Mouse (Mus musculus): ENCODE measurements around the gene Nexn.

Gene Nexn

DNA sequence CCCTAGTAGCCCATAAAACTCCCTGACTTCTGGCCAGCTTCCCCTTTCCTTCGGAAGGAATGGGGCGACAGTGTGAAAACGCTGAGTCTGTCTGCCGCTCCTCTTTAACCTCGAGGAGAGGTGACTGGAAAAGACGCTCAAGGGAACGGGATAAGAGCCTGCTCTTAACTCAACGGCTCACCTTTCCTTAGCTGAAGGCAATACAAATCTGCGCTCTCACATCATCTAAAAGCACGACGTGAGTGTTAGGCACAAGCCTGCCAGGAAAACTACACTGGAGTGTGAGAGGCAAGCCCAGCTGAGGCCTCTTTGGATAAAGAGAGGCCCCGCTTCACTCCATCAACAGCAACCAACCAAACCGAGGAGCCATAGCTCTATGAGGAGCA, at the start of gene Nexn:
Gene Nexn (minus strand): TSS at position 315 of the 386 bp plus-strand sequence.
- POLR2A ChIA-PET: interaction anchor here in 3 of 4 experiments (0.5 to 2.1 kb wide), 20 partner anchors 10 to 663 kb away, joined by 3 to 11 read pairs (median 4); partner anchors contain the start of genes Miga1 (in 2 of the 3) and Zzz3 (in 1 of the 3)
- CTCF ChIA-PET: interaction anchor here in 2 of 4 experiments (0.5 to 1.2 kb wide), 3 partner anchors 209 to 1333 kb away, joined by 3 to 6 read pairs (median 6); no protein-coding TSS in a partner anchor

DNA sequence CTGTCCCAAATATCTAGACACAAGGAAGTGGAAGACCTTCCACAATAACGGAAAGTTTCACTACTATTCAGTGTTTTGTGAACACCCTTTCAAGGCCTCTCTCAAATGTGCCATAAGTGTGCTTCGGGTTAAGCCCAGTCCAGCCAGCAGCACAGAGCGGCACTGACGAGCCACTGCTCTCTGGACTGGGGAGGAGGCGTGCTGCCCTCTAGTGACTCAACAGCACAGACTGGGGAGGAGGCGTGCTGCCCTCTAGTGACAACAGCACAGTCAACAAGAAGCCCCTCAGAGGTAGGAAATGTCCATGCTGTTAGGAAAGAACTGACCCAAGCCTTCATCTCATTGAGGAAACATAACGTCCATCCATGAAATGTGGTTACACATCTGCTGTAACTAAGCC, 49.5 kb upstream of the Nexn start:
- POLR2A ChIA-PET: interaction anchor here in 1 of 4 experiments (1.0 to 1.1 kb wide), 2 partner anchors 9 to 17 kb away, joined by 3 to 7 read pairs; no protein-coding TSS in a partner anchor

DNA sequence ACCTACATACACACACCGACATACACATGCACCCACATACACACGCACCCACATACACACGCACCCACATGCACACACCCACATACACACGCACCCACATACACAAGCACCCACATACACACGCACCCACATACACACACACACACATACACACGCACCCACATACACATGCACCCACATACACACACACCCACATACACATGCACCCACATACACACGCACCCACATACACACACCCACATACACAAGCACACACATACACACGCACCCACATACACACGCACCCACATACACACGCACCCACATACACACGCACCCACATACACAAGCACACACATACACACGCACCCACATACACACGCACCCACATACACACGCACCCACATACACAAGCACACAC, 48.5 kb upstream of the Nexn start:
- POLR2A ChIA-PET: interaction anchor here in 1 of 4 experiments (1.0 to 1.1 kb wide), 2 partner anchors 8 to 18 kb away, joined by 3 to 7 read pairs; no protein-coding TSS in a partner anchor

More for the DNA sequence above, 49.5 kb upstream of the Nexn start:
- CTCF ChIA-PET: interaction anchor here (0.6 to 1.0 kb wide), 10 partner anchors 12 to 628 kb away, joined by 3 to 8 read pairs (median 4); no protein-coding TSS in a partner anchor

DNA sequence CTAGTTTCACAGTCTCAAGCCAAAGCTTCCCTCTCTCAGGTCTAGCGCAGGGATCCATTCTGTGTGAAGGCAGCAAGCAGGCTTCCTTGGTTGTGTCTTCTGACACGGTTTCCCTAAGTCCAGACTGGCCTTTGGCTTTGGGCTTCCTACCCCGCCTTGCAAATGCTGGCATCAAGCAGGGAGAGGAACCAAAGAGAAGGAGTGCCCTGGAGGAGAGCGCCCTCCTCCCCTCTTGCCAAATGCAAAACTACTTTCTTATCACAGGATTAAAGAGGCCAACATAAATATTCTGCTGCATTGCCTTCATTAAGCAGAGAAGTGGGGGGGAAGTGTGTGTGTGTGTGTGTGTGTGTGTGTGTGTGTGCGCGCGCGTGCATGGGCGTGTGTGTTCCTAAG, 43.1 kb upstream of the Nexn start:
- POLR2A ChIA-PET: interaction anchor here in 2 of 4 experiments (0.9 to 2.4 kb wide), 16 partner anchors 8 to 90 kb away, joined by 3 to 8 read pairs (median 3); partner anchors contain the start of gene Miga1 (in 1 of the 2)
- CTCF ChIA-PET: interaction anchor here in 1 of 4 experiments (1.4 kb wide), 1 partner anchor 87 kb away, joined by 3 read pairs; no protein-coding TSS in a partner anchor

More for the DNA sequence above, 48.5 kb upstream of the Nexn start:
- CTCF ChIA-PET: interaction anchor here in 3 of 4 experiments (0.6 to 1.0 kb wide), 7 partner anchors 11 to 204 kb away, joined by 3 to 5 read pairs (median 4); no protein-coding TSS in a partner anchor

DNA sequence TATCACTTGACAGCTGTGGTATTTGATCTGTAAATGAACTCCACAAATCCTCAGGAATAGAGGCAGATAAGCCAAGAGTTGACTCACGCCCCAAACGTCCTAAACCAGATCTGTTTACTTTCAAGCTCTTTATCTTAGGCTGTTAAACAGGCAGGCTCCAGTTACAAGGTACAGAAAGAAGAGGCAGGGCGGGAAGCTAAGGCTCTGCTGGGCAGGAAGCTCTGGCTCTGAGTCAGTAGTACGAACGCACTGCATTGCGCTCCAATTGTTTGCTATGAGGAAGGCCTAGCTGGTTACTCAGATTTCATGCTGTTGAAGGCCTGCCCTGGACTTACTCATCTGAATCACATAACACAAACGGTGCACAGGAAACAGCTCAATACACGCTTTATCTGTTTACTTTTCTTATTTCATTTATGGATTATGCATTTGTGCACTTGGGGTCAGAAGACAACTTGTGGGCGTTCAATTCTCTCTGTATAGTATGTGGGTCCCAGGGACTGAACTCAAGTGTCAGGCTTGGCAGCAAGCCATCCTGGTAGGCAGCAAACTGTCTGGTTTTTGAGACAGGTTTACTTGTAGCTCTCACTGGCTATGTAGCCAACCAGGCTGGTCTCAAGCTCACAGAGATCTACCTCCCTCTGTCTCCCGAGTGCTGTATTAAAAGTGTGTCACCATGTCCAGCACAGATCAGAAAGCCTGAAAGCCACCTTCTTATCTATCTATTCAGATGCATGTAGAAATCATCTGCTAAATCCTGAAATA, 42.5 kb upstream of the Nexn start:
- POLR2A ChIA-PET: interaction anchor here in 2 of 4 experiments (0.9 to 2.4 kb wide), 16 partner anchors 8 to 91 kb away, joined by 3 to 8 read pairs (median 4); partner anchors contain the start of genes Miga1 (in 1 of the 2) and Usp33 (in 1 of the 2)

DNA sequence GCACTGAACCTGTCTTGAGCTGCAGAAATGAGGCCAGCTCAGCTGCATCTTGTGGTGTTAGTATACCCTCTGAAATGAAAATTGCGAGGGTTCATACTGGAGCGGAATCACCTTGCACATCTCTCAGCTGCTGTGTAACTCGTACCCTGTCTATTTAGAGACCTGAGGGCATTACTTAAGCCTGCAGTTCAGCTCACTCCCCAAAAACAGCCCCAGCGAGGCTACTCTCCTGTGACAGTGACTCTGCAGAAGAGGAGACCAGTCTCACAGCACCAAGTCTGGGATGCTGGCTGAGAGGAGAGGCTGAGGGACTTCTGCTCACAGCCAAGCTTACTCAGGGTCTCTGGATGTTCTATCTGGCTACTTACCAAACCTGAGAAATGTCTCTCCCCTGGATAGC, 39.8 kb upstream of the Nexn start:
- ChIA-PET POLR2A (interaction anchor here in 2 of 4 experiments (0.7 to 2.4 kb wide), 8 partner anchors 9 to 53 kb away, joined by 3 to 15 read pairs (median 6); no protein-coding TSS in a partner anchor), CTCF (interaction anchor here in 1 of 4 experiments (1.0 kb wide), 1 partner anchor 27 kb away, joined by 3 read pairs; no protein-coding TSS in a partner anchor)

More for the DNA sequence above, 42.5 kb upstream of the Nexn start:
- CTCF ChIA-PET: interaction anchor here in 2 of 4 experiments (1.0 to 1.4 kb wide), 2 partner anchors 49 to 87 kb away, joined by 3 to 4 read pairs; no protein-coding TSS in a partner anchor

DNA sequence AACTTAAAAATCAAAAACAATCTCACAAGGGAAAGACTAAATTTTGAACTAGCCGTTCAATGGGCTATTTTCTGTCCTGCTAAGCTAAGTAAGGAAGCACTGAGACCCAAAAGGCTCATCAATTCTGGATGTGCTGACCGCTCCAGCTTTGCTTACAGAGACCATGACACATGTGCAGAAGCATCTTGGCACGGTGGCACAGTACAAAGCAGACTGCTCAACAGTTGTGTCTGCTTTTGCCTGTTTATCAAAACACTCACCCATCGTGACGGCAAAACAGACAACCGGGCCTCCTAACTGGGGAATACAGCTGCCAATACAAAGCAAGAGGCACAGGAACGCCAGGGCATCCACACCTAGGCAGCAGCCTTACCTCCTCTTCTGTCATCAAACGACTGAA, 38.9 kb upstream of the Nexn start:
- POLR2A ChIA-PET: interaction anchor here in 1 of 4 experiments (0.8 to 2.4 kb wide), 4 partner anchors 9 to 53 kb away, joined by 3 to 15 read pairs (median 6); no protein-coding TSS in a partner anchor
- CTCF ChIA-PET: no interaction called here

DNA sequence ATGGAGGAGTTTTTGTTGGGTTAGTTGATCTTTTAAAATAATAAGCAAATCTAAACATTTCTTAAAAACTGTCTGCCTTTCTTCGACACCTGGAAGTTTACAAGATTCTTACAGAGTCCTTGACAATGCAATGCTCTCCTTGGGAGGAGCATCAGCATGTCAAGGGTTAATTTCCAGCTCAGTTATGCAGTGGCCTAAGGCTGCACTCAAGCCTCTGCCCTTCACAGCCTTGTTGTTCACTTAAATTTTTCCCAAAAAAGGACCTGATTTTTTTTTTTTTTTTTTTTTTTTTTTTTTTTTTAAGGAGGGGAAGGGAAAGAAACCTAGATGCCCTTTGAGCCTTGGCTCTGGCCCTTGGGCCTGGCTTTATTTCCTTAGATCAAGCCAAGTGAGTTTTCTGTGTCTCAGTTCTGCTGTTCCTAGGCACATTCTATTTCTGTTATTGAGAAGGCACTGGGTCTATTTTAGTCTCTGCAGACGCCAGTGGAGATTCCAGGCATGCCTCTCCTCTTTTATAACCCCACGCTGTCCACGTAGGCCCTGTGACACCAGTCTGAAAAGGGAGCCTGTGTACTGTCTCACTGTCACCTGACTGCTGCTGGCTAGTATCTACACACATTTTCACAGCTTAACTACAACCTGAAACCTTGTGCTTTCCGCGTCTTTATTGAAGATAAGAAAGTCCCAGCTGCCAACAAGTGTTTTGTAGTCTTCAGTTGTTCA, 38.1 kb upstream of the Nexn start:
- POLR2A ChIA-PET: interaction anchor here in 2 of 4 experiments (0.6 to 2.4 kb wide), 7 partner anchors 8 to 157 kb away, joined by 3 to 15 read pairs (median 5); partner anchors contain the start of gene Usp33 (in 1 of the 2)
- CTCF ChIA-PET: interaction anchor here in 3 of 4 experiments (0.6 to 2.0 kb wide), 3 partner anchors 11 to 311 kb away, joined by 5 to 12 read pairs (median 6); no protein-coding TSS in a partner anchor

DNA sequence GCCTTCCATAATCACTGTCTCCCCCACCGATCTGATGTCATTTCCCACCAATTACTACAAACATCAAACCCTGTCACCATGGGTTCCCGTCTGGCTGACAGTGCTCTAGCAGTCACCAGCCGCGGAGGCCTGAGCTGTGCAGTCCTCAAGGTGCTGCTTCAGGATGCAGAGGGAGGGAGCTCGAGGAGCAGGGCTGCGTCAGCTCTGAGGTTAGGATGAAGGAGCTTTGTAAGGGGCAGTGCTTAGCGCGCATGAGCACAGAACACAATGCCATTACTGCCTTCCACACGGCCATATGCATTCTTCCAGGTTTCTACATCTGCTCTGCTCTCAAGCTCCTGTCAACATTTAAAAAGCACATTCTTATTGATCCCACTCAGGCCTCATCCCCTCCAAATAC, 36.8 kb upstream of the Nexn start:
- POLR2A ChIA-PET: interaction anchor here (0.5 to 1.9 kb wide), 15 partner anchors 10 to 1334 kb away, joined by 3 to 7 read pairs (median 3); partner anchors contain the start of gene Usp33 (in 1 of the 4)
- CTCF ChIA-PET: interaction anchor here in 3 of 4 experiments (0.6 to 2.0 kb wide), 4 partner anchors 18 to 192 kb away, joined by 3 to 6 read pairs (median 4); no protein-coding TSS in a partner anchor

DNA sequence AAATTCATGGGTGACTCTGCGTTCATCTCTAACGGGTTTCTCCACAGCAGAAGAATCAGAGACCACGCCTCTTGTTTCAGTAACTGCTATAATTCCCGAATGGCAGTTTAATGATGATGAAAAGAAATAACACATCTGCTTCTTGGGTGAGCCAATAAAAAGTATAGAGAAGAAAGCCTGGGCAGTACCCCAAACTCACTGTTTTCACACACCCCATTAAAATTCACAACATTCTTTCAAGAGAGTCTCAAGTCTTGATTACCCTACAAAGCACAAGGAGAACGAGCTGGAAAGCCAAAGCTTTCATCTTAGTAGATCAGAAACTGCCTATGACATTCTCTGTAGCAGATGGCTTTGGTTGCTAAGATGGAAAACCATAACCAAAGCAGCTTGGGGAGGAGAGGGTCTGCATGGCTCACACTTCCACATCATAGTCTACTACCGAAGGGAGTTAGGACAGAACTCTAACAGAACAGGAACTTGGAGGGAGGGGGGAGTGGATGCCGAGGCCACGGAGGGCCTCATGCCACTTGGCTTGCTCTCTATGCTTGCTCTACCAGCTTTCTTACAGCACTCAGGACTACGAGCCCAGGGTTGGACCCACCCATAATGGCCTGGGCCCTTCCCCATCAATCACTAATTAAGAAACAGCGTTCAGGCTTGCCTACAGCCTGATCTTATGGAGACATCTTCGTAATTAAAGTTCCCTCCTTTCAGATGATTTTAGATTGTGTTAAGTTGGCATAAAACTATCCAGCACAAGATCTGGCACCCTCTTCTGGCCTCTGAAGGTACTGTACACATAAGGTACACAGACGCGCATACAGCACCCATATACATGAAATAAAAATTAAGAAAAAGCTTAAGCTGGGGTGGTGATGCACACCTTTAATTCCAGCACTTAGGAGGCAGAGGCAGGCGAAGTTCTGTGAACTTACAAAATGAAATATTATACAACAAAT, 34.5 kb upstream of the Nexn start:
- ChIA-PET CTCF (interaction anchor here (0.5 to 1.4 kb wide), 8 partner anchors 17 to 190 kb away, joined by 3 to 4 read pairs (median 3); no protein-coding TSS in a partner anchor), POLR2A (interaction anchor here in 2 of 4 experiments (0.7 to 1.5 kb wide), 5 partner anchors 9 to 628 kb away, joined by 3 to 6 read pairs (median 4); no protein-coding TSS in a partner anchor)

DNA sequence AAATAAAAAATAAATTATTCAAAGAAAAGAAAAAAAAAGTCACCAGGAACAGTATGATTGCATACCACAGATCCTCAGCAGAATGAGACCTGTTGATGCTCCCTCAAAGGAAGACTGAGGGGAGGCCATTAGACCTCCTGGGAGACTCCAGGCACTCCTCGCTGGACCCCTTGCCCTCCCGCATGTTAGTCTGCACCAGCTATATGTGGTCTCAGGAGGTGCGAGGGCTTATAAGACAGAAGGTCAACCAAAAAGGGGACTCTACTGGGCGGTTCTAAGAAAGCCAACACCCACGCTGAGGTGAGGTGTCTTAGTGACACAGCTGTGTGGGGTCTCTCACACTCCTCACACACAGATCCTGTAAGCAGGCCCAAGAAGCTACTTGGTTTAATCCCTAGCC, 29.7 kb upstream of the Nexn start:
- POLR2A ChIA-PET: interaction anchor here in 1 of 4 experiments (0.8 to 3.8 kb wide), 3 partner anchors 10 to 13 kb away, joined by 3 to 15 read pairs (median 3); no protein-coding TSS in a partner anchor
- CTCF ChIA-PET: interaction anchor here in 1 of 4 experiments (0.7 kb wide), 1 partner anchor 291 kb away, joined by 3 read pairs; no protein-coding TSS in a partner anchor

DNA sequence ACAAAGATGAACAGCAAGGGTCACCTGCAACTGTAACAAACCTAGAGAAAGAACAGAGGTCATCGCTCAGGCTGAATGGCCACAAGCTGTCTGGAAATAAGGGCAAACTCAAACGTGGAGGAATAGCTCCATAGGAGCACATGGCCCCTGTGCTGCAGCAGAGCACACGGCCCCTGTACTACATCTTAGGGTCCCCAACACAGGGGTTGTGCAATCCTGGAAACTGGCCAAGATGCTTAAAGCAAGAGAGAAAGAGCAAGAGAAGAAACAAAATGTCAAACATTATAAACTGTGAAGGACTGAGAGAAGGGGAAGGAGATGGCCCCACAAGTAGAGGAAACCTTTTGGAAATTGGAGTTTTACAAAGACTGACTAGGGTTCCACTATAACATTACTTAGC, 28.2 kb upstream of the Nexn start:
- CTCF ChIA-PET: interaction anchor here in 2 of 4 experiments (0.6 to 1.4 kb wide), 2 partner anchors 34 to 303 kb away, joined by 3 read pairs; no protein-coding TSS in a partner anchor

DNA sequence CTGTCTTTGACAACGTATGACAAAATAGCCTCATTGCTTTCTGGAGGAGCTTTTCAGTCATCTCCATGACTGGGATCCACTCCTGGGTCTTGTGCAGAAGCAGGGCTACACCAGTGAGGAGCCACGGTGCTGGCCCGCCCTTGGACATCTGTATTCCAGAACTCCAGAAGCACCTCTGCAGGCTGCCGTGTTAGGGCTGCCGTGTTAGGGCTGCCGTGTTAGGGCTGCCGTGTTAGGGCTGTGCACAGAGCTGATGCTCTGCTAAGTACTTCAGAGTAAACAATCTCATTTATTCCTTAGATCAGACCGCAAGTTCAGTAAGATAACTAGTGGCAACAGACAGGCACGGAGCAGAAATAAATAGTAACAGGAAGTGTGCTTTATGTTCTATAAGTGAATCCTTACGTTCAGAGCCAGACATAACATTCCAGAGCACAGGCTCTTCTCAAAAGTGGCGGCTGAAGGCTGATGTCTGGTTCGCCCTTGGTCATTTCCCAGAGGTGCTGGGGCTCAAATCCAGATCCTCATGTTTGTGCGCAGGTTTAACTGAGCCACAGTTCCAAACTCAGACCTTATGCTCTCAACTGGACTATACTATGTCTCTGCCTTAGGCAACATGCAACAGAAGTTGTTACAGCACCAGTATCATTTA, 27.5 kb upstream of the Nexn start:
- ChIA-PET CTCF (interaction anchor here in 2 of 4 experiments (0.6 to 0.7 kb wide), 2 partner anchors 522 to 1612 kb away, joined by 3 read pairs; no protein-coding TSS in a partner anchor), POLR2A (interaction anchor here in 1 of 4 experiments (1.0 to 2.3 kb wide), 2 partner anchors 11 to 15 kb away, joined by 4 to 7 read pairs; no protein-coding TSS in a partner anchor)

More for the DNA sequence above, 28.2 kb upstream of the Nexn start:
- POLR2A ChIA-PET: interaction anchor here in 1 of 4 experiments (2.3 to 3.8 kb wide), 2 partner anchors 11 to 12 kb away, joined by 7 to 15 read pairs; no protein-coding TSS in a partner anchor

DNA sequence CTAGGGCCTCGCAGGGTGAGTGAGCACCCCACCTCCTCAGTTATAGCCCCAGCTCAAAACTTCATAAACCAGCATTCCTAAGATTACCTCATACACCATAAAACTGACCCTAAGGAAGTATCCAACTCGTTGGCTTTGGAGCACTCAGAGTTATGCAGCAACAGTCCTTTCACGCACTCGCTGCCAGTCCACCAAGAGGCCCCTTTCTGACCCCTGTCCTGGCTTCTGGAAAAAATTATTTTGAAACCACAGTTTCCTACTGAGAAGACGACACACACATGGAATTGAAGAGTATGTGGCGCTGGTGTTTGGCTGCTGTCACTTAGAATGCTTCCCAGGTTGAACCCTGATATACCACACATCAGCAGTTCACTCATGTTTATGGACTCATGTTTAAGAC, 25.7 kb upstream of the Nexn start:
- POLR2A ChIA-PET: no interaction called here

DNA sequence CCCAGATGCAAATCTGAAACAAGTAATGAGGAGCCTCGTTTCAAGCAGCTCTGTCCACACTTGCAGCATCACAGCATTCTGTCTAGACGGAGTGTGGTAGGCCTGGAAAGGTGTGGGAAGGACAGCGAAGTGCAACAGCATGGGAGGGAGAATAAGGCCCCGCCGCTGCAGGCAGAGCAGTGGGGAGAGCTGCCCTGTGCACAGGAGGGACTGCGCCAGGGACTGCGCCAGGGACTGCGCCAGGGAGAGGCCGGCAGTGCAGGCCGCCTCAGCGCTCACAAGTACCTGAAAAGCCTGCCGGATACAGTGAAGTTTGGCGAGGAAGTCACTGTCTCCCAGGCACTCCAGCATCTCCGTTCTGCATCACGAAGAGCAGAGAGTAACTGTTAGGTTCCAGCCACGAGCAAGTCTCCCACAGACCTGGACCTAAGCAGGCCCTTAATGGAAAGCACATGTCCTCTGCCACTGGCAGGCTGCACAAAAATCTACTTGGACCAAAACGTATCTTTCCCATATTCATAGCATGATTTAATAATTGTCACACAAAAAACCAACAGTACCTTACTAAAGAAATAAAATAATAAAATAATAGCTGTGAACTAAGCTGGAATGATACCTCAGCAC, 24.1 kb upstream of the Nexn start:
- ChIA-PET CTCF (interaction anchor here in 3 of 4 experiments (0.6 to 1.4 kb wide), 4 partner anchors 31 to 474 kb away, joined by 3 to 6 read pairs (median 4); no protein-coding TSS in a partner anchor), POLR2A (interaction anchor here in 3 of 4 experiments (0.6 to 1.5 kb wide), 7 partner anchors 9 to 180 kb away, joined by 3 to 4 read pairs (median 3); no protein-coding TSS in a partner anchor)

More for the DNA sequence above, 25.7 kb upstream of the Nexn start:
- CTCF ChIA-PET: interaction anchor here in 1 of 4 experiments (0.6 kb wide), 1 partner anchor 299 kb away, joined by 3 read pairs; no protein-coding TSS in a partner anchor
